Mouse (Mus musculus): ENCODE data around the gene Lrrc4c. TPM values are rescaled to one million over a fixed set of nuclear protein-coding genes. Genes with fewer than 3 reads are reported as not detected.

Gene Lrrc4c
- polyA plus RNA-seq, 1 experiment from 2014 or later: 1.2 TPM

DNA sequence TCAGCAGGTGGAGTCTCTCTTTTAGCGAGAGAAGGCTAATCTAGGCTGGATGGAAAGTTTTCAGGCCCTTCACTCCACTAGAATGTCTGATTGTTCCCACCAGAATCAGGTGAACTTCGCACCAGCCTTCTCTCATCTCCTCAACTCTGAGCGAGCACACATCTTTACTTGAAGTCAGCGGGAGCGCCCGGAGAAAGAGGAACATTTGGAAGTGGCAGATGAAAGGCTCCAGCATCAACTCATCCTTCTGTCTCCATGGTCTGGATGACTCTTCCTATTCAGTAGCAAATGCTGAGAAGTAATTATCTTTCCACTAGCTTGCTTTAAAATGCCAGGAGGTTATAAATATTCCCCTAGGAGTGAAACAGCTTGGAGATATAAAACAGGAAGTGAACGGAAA is 396.6 kb downstream of the Lrrc4c start:
- H3K9ac ChIP-seq (ENCODE audit: low read length): no peak overlapping the region
- H3K4me3 ChIP-seq (ENCODE audit: low read length): no peak overlapping the region
- WGBS: 83% methylated on average over 7 of the region's 7 CpGs
- no peak overlapping the region for H3K4me2 ChIP-seq (ENCODE audit: low read depth, low read length)
- no peaks in the 10 kb centered on the region for H3K27me3 ChIP-seq (ENCODE audit: control insufficient read depth, insufficient read depth, low read length)
- H3K4me1 ChIP-seq (ENCODE audit: control insufficient read depth, insufficient read depth, low read length): no peaks in the 10 kb centered on the region
- no peaks in the 10 kb centered on the region for H3K9me3 ChIP-seq (replicated peaks; ENCODE audit: control insufficient read depth, low read length)
- H3K27ac ChIP-seq (ENCODE audit: low read length): no peak overlapping the region
- ATAC-seq (replicated peaks; ENCODE audit: extremely low read depth, insufficient read depth, low FRiP score): no peak
- no peaks in the 10 kb centered on the region for H3K36me3 ChIP-seq (ENCODE audit: control insufficient read depth, insufficient read depth)

DNA sequence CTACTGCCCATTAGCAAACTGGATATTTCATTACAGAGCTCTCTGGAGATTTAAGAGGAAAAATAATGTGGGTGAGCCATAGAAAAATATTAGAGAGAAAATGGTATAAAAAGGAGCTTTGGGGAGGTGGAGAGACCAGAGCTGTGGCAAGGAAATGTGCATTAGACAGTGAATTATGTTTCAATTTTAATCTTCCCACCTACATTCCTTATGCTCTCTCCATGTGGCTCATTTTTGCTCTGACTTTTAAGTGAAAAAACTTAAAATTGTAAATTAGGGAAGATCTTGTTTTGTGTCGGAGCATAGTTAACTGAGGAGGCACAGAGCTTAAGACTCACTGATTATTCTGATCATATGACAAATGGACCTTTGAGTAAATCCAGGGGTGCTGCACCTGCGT is 399.4 kb downstream of the Lrrc4c start:
- Histone ChIP-seq H3K9ac (ENCODE audit: low read length) (no peak overlapping the region), H3K4me1 (ENCODE audit: control insufficient read depth, insufficient read depth, low read length) (no peaks in the 10 kb centered on the region), H3K4me3 (ENCODE audit: low read length) (no peak overlapping the region), H3K27ac (ENCODE audit: low read length) (no peak overlapping the region), H3K27me3 (ENCODE audit: control insufficient read depth, insufficient read depth, low read length) (no peaks in the 10 kb centered on the region), H3K36me3 (ENCODE audit: control insufficient read depth, insufficient read depth) (no peaks in the 10 kb centered on the region), H3K4me2 (ENCODE audit: low read depth, low read length) (no peak overlapping the region), H3K9me3 (replicated peaks; ENCODE audit: control insufficient read depth, low read length) (no peaks in the 10 kb centered on the region)
- WGBS: 76% methylated on average over 2 of the region's 2 CpGs
- ATAC-seq (replicated peaks; ENCODE audit: extremely low read depth, insufficient read depth, low FRiP score): no peak

DNA sequence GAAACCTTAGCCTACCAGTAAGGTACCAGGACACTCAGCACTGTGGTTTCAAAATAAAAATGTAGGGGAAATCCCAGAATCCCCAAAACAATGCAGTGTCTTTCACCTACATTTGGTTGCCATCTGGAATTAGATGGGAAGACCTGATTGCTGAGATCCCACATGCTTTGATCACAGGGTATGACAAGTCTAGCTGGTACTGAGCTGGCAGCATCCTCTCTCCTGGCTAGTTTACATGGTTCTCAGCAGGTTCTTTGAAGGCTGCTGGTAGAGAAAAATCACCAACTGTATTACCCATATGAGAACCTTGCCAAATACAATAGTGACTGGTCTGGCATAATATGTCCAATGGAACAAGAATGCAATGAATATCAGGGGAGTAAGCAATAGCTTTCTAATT is 405.4 kb downstream of the Lrrc4c start:
- no peak for ATAC-seq (replicated peaks; ENCODE audit: extremely low read depth, insufficient read depth, low FRiP score)
- Histone ChIP-seq H3K36me3 (ENCODE audit: control insufficient read depth, insufficient read depth) (no peaks in the 10 kb centered on the region), H3K4me2 (ENCODE audit: low read depth, low read length) (no peak overlapping the region), H3K27ac (ENCODE audit: low read length) (no peak overlapping the region), H3K4me3 (ENCODE audit: low read length) (no peak overlapping the region), H3K9ac (ENCODE audit: low read length) (no peak overlapping the region), H3K4me1 (ENCODE audit: control insufficient read depth, insufficient read depth, low read length) (no peaks in the 10 kb centered on the region), H3K9me3 (replicated peaks; ENCODE audit: control insufficient read depth, low read length) (no peaks in the 10 kb centered on the region), H3K27me3 (ENCODE audit: control insufficient read depth, insufficient read depth, low read length) (no peaks in the 10 kb centered on the region)

DNA sequence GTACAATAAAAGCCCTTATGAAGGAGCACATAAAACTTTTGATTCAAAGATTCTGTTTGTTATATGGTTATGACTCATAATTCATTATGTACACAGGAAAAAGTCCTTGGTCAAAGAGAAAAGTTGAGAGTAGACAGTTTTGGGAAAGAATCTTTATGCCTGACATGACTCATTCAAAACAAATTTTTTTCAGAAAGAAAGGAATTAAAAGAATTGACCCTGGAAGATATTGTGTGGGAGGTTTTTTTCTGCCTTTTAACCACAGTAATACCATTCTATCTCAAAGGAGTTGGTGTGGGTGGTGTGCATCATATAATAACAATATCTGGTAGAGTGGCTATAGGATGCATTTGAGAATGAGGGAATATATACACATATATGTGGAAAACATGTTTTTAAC is 418.1 kb downstream of the Lrrc4c start:
- H3K4me1 ChIP-seq (ENCODE audit: control insufficient read depth, insufficient read depth, low read length): no peaks in the 10 kb centered on the region
- H3K27ac ChIP-seq (ENCODE audit: low read length): no peak overlapping the region
- no peaks in the 10 kb centered on the region for H3K9me3 ChIP-seq (replicated peaks; ENCODE audit: control insufficient read depth, low read length)
- H3K27me3 ChIP-seq (ENCODE audit: control insufficient read depth, insufficient read depth, low read length): no peaks in the 10 kb centered on the region
- no peak overlapping the region for H3K4me3 ChIP-seq (ENCODE audit: low read length)
- no peak overlapping the region for H3K9ac ChIP-seq (ENCODE audit: low read length)
- H3K36me3 ChIP-seq (ENCODE audit: control insufficient read depth, insufficient read depth): no peaks in the 10 kb centered on the region
- H3K4me2 ChIP-seq (ENCODE audit: low read depth, low read length): no peak overlapping the region
- ATAC-seq (replicated peaks; ENCODE audit: extremely low read depth, insufficient read depth, low FRiP score): no peak

DNA sequence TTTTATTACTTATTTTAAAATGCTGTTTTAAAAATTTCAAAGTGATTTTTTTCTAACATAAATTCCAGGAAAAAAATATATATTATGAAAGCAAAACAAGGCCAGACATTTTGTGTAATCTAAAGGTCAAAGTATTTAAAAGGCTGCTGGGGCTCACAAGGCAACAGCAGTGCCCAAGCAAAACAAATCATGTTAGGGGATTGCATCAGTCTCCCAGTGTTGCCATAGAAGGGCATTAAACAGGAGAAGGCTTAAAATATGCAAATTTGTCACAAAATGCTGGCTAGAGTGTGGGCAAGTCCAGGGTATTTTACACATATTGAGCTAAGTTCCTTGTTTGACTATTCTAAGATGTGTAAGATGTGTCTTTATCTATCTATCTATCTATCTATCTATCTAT is 437.1 kb downstream of the Lrrc4c start:
- no peak for ATAC-seq (replicated peaks; ENCODE audit: extremely low read depth, insufficient read depth, low FRiP score)
- Histone ChIP-seq H3K27ac (ENCODE audit: low read length) (no peak overlapping the region), H3K36me3 (ENCODE audit: control insufficient read depth, insufficient read depth) (no peaks in the 10 kb centered on the region), H3K9me3 (replicated peaks; ENCODE audit: control insufficient read depth, low read length) (no peaks in the 10 kb centered on the region), H3K9ac (ENCODE audit: low read length) (no peak overlapping the region), H3K4me2 (ENCODE audit: low read depth, low read length) (no peak overlapping the region), H3K4me3 (ENCODE audit: low read length) (no peak overlapping the region), H3K4me1 (ENCODE audit: control insufficient read depth, insufficient read depth, low read length) (no peaks in the 10 kb centered on the region), H3K27me3 (ENCODE audit: control insufficient read depth, insufficient read depth, low read length) (no peaks in the 10 kb centered on the region)

DNA sequence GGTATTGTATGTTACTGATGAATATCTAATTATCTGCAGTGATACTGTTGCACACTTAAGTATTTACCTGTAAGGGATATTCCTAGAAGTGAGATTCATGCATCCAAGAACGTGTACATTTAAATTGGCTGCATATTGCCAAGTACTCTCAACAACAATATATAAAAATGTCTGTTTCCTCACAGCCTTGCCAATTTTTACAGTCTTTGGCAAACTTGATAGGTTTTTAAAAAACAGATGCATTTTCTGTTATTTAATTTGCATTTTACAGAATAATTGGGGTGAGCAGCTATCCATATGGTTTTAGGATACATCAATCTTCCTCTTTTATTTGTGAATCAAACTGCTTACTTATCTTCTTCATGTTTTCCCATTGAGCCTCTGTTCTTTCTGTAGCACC is 439.7 kb downstream of the Lrrc4c start:
- H3K4me3 ChIP-seq (ENCODE audit: low read length): no peak overlapping the region
- 53% methylated on average over 1 of the region's 1 CpGs for WGBS
- no peak overlapping the region for H3K4me2 ChIP-seq (ENCODE audit: low read depth, low read length)
- H3K36me3 ChIP-seq (ENCODE audit: control insufficient read depth, insufficient read depth): no peaks in the 10 kb centered on the region
- H3K9ac ChIP-seq (ENCODE audit: low read length): no peak overlapping the region
- ATAC-seq (replicated peaks; ENCODE audit: extremely low read depth, insufficient read depth, low FRiP score): no peak
- H3K4me1 ChIP-seq (ENCODE audit: control insufficient read depth, insufficient read depth, low read length): no peaks in the 10 kb centered on the region
- no peaks in the 10 kb centered on the region for H3K9me3 ChIP-seq (replicated peaks; ENCODE audit: control insufficient read depth, low read length)
- no peak overlapping the region for H3K27ac ChIP-seq (ENCODE audit: low read length)
- no peaks in the 10 kb centered on the region for H3K27me3 ChIP-seq (ENCODE audit: control insufficient read depth, insufficient read depth, low read length)

DNA sequence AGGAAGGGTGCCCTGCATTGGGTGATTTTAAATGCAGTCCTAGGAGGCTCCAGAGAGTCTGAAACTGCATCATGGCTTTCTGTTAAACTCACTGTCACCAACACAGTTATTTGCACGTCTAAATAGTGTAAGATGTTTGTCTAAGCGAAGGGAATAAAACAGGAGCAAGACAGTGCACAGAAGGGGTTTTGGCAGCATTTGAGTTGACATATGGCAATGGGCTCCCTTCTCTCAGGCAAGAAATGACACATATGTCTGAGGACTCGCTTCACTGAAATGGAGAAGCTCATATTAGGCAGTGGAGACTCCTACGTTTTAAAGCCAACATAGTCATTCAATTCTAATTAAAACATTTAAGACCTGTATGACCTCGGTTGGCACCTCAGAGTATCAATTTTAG is 445.6 kb downstream of the Lrrc4c start:
- Histone ChIP-seq H3K9me3 (replicated peaks; ENCODE audit: control insufficient read depth, low read length) (no peaks in the 10 kb centered on the region), H3K4me1 (ENCODE audit: control insufficient read depth, insufficient read depth, low read length) (no peaks in the 10 kb centered on the region), H3K4me2 (ENCODE audit: low read depth, low read length) (no peak overlapping the region), H3K27ac (ENCODE audit: low read length) (no peak overlapping the region), H3K4me3 (ENCODE audit: low read length) (no peak overlapping the region), H3K36me3 (ENCODE audit: control insufficient read depth, insufficient read depth) (no peaks in the 10 kb centered on the region), H3K27me3 (ENCODE audit: control insufficient read depth, insufficient read depth, low read length) (no peaks in the 10 kb centered on the region), H3K9ac (ENCODE audit: low read length) (no peak overlapping the region)
- WGBS: 67% methylated on average over 5 of the region's 5 CpGs
- no peak for ATAC-seq (replicated peaks; ENCODE audit: extremely low read depth, insufficient read depth, low FRiP score)

DNA sequence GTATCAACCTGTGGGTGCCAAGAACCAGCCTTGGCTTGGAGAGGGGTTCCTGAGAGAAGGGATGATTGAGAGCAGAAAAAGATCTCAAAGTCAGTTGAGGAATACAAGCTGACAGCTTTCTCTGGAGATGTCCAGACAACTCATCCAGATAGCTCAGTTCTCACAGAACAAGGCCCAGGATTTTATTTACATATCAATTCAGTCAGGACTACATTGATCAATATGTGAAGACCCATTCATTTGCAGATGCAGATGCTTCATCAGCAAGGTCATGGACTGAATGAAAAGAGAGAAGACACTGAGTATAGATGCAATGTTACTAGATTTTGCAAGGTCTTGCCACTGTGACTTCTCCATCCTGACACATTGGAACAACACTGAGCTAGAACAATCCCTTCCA is 457.4 kb downstream of the Lrrc4c start:
- Histone ChIP-seq H3K9me3 (replicated peaks; ENCODE audit: control insufficient read depth, low read length) (no peaks in the 10 kb centered on the region), H3K36me3 (ENCODE audit: control insufficient read depth, insufficient read depth) (no peaks in the 10 kb centered on the region), H3K4me2 (ENCODE audit: low read depth, low read length) (no peak overlapping the region), H3K27me3 (ENCODE audit: control insufficient read depth, insufficient read depth, low read length) (no peaks in the 10 kb centered on the region), H3K9ac (ENCODE audit: low read length) (no peak overlapping the region), H3K4me3 (ENCODE audit: low read length) (no peak overlapping the region), H3K4me1 (ENCODE audit: control insufficient read depth, insufficient read depth, low read length) (no peaks in the 10 kb centered on the region), H3K27ac (ENCODE audit: low read length) (no peak overlapping the region)
- no peak for ATAC-seq (replicated peaks; ENCODE audit: extremely low read depth, insufficient read depth, low FRiP score)

DNA sequence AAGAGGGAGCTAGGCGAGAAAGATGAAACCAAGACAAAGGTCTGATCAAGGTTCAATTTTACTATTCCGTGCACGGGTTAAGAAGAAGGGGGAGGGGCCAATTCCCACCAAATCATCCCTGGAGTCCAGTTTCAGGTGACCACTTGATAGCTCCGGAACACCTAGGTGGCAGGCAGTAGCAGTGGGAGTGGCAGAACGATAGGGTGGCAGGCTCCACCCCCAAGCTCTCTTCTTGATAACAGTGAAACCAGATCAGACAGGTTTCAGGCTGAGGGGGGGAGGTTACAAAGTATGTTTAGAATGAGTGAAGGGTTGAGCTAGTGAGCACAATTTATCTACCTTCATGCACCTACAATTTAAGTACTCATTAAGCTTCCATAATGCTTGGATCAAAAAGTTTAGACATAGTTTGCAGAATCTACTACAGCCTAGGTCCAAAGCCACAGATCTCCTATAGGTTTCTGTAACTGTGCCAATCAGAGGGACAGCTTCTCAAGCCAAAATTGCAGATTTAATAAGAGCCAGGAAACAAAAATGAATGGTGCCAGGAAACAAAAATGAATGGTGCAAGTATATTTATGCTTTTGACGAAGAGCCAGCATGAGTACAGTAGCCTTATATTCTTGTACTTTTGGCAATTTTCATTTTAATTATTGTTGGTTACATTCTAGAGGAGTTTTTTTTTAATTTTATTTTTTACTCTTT is 478.9 kb downstream of the Lrrc4c start:
- no peak overlapping the region for H3K27ac ChIP-seq (ENCODE audit: low read length)
- no peak for ATAC-seq (replicated peaks; ENCODE audit: extremely low read depth, insufficient read depth, low FRiP score)
- no peak overlapping the region for H3K4me2 ChIP-seq (ENCODE audit: low read depth, low read length)
- WGBS: 29% methylated on average over 6 of the region's 6 CpGs
- no peak overlapping the region for H3K9ac ChIP-seq (ENCODE audit: low read length)
- H3K27me3 ChIP-seq (ENCODE audit: control insufficient read depth, insufficient read depth, low read length): no peaks in the 10 kb centered on the region
- H3K4me3 ChIP-seq (ENCODE audit: low read length): no peak overlapping the region
- no peaks in the 10 kb centered on the region for H3K36me3 ChIP-seq (ENCODE audit: control insufficient read depth, insufficient read depth)
- H3K9me3 ChIP-seq (replicated peaks; ENCODE audit: control insufficient read depth, low read length): no peaks in the 10 kb centered on the region
- H3K4me1 ChIP-seq (ENCODE audit: control insufficient read depth, insufficient read depth, low read length): no peaks in the 10 kb centered on the region

Data from heart, embryonic 16.5 days (tissue).